Mouse (Mus musculus) limb, embryonic 15.5 days (tissue): Measurements from ENCODE around the gene Zfp385c. TPM values are rescaled to one million over a fixed set of nuclear protein-coding genes. Genes with fewer than 3 reads are reported as not detected.
A peak's percentile ranks its signal among the peaks of the same experiment; 100 is the strongest.

Source experiments
- ATAC-seq: fragments of 200-750 bp; cut with Nextera tagmentation; 2 replicates; pipeline ENCODE4 v1.8.0; 2017; ENCODE audit warnings: low read depth, moderate TSS enrichment; ENCODE audit not compliant: insufficient number of reproducible peaks, low FRiP score, low TSS enrichment
- H3K27ac ChIP-seq: fragments of 300-500 bp; sonication (generic); 2 replicates; pipeline ENCODE4 v1.5.1; 2015; ENCODE audit warnings: moderate library complexity, mild to moderate bottlenecking, inconsistent platforms
- H3K27me3 ChIP-seq: fragments of 300-500 bp; sonication (generic); 2 replicates; pipeline ENCODE4 v1.6.1; 2015; ENCODE audit warnings: inconsistent platforms
- H3K36me3 ChIP-seq: fragments of 300-500 bp; sonication (generic); 2 replicates; pipeline ENCODE4 v1.6.1; 2015; ENCODE audit warnings: inconsistent platforms
- H3K4me1 ChIP-seq: fragments of 300-500 bp; sonication (generic); 2 replicates; pipeline ENCODE4 v1.6.1; 2015; ENCODE audit warnings: inconsistent platforms
- H3K4me2 ChIP-seq: fragments of 300-500 bp; sonication (generic); 2 replicates; pipeline ENCODE4 v1.6.1; 2015; ENCODE audit warnings: mild to moderate bottlenecking, inconsistent platforms
- H3K4me3 ChIP-seq: fragments of 300-500 bp; sonication (generic); 2 replicates; pipeline ENCODE4 v1.5.1; 2015; ENCODE audit warnings: mild to moderate bottlenecking, inconsistent platforms
- H3K9ac ChIP-seq: fragments of 300-500 bp; sonication (generic); 2 replicates; pipeline ENCODE4 v1.6.1; 2015; ENCODE audit warnings: inconsistent platforms
- H3K9me3 ChIP-seq: fragments of 300-500 bp; sonication (generic); 2 replicates; pipeline ENCODE4 v1.6.1; 2016; ENCODE audit warnings: inconsistent platforms
- WGBS: fragments of 180-500 bp; shearing (Covaris S2); methylation state at CpG from one replicate; pipeline ENCODE4 v1.1.7; 2015; 5-methylcytosine and 5-hydroxymethylcytosine counted together
- polyA plus RNA-seq: library from polyadenylated mRNA; unstranded; fragments of >200 nt; fragmentation: Nextera tagmentation; extraction: Ambion mirVana; gene quantifications from 2 replicates; pipeline ENCODE4 v1.2.1, GENCODE M21; 2015

The Zfp385c gene
- polyA plus RNA-seq: 1.4 and 1.8 TPM in 2 replicates

- Histone ChIP-seq H3K4me2 (peak within 1 kb of the TSS; percentile 62), H3K27me3 (peaks cover 28% of the 10 kb centered on the region), H3K4me1 (peaks cover 26% of the 10 kb centered on the region), H3K9me3 (no peaks in the 10 kb centered on the region), H3K27ac (no peak within 1 kb of the TSS), H3K36me3 (no peaks in the 10 kb centered on the region), H3K9ac (no peak within 1 kb of the TSS), H3K4me3 (peak within 1 kb of the TSS; percentile 36)
- 2% methylated on average over 23 of the region's 23 CpGs for WGBS
- ATAC-seq: no peak
Observed at GRCm38 (mm10) chr11:100692164-100692616, at the start of gene Zfp385c. Gene Zfp385c (minus strand): TSS chr11:100692455.

- H3K4me3 ChIP-seq: no peak overlapping the region
- H3K9ac ChIP-seq: no peak overlapping the region
- H3K4me1 ChIP-seq: peaks cover 13% of the 10 kb centered on the region
- no peak overlapping the region for H3K4me2 ChIP-seq
- ATAC-seq: no peak
- H3K27ac ChIP-seq: no peak overlapping the region
- H3K36me3 ChIP-seq: no peaks in the 10 kb centered on the region
- WGBS: 71% methylated on average over 6 of the region's 6 CpGs
- no peaks in the 10 kb centered on the region for H3K9me3 ChIP-seq
- no peaks in the 10 kb centered on the region for H3K27me3 ChIP-seq
Observed at GRCm38 (mm10) chr11:100741348-100741747, 49.1 kb upstream of the Zfp385c start.

GRCm38 (mm10) chr11:100738749-100739148 lies 46.5 kb upstream of the Zfp385c start:
- Histone ChIP-seq H3K4me1 (peaks cover 20% of the 10 kb centered on the region), H3K4me2 (peak overlapping the region; percentile 77), H3K9me3 (no peaks in the 10 kb centered on the region), H3K36me3 (no peaks in the 10 kb centered on the region), H3K9ac (peak overlapping the region; percentile 41; the same call in 1 of the 2 replicates), H3K27me3 (no peaks in the 10 kb centered on the region), H3K4me3 (peak overlapping the region; percentile 95), H3K27ac (no peak overlapping the region)
- no peak for ATAC-seq
- 26% methylated on average over 5 of the region's 5 CpGs for WGBS

GRCm38 (mm10) chr11:100738066-100738604 lies 45.9 kb upstream of the Zfp385c start, which contains the start of gene Rab5c:
Gene Rab5c (minus strand): TSS chr11:100738215.
- H3K4me3 ChIP-seq: peak within 1 kb of the TSS; percentile 95

GRCm38 (mm10) chr11:100737105-100737733 lies 45.0 kb upstream of the Zfp385c start:
- Histone ChIP-seq H3K36me3 (0 out of 2 replicates have a peak, but pooled peaks cover 5% of the 10 kb centered on the region), H3K27me3 (no peaks in the 10 kb centered on the region), H3K4me2 (peak overlapping the region; percentile 71), H3K9ac (peak overlapping the region; percentile 95), H3K4me1 (peaks cover 20% of the 10 kb centered on the region), H3K4me3 (peak overlapping the region; percentile 95), H3K9me3 (no peaks in the 10 kb centered on the region), H3K27ac (peak overlapping the region; percentile 75; the same call in 1 of the 2 replicates)
- no peak for ATAC-seq
- WGBS: 2% methylated on average over 13 of the region's 13 CpGs

More at GRCm38 (mm10) chr11:100738066-100738604, 45.9 kb upstream of the Zfp385c start, which contains the start of gene Rab5c:
- WGBS: under 1% methylated on average over 39 of the region's 39 CpGs
- peak; percentile 98 for ATAC-seq
- H3K9ac ChIP-seq: peak within 1 kb of the TSS; percentile 95
- H3K4me2 ChIP-seq: peak within 1 kb of the TSS; percentile 77
- no peaks in the 10 kb centered on the region for H3K9me3 ChIP-seq
- peak within 1 kb of the TSS; percentile 75 for H3K27ac ChIP-seq
- no peaks in the 10 kb centered on the region for H3K27me3 ChIP-seq
- peaks cover 20% of the 10 kb centered on the region for H3K4me1 ChIP-seq
- H3K36me3 ChIP-seq: no peaks in the 10 kb centered on the region

- WGBS: 79% methylated on average over 4 of the region's 4 CpGs
- Histone ChIP-seq H3K4me3 (peak overlapping the region; percentile 95), H3K36me3 (0 out of 2 replicates have a peak, but pooled peaks cover 5% of the 10 kb centered on the region), H3K9ac (peak overlapping the region; percentile 95), H3K4me1 (peaks cover 20% of the 10 kb centered on the region), H3K9me3 (no peaks in the 10 kb centered on the region), H3K27me3 (no peaks in the 10 kb centered on the region), H3K27ac (no peak overlapping the region), H3K4me2 (peak overlapping the region; percentile 71)
- ATAC-seq: no peak
Observed at GRCm38 (mm10) chr11:100736746-100737080, 44.5 kb upstream of the Zfp385c start.

- peak overlapping the region; percentile 95 for H3K4me3 ChIP-seq
- no peak overlapping the region; the same call in 1 of the 2 replicates for H3K4me2 ChIP-seq
- H3K36me3 ChIP-seq: peaks cover 5% of the 10 kb centered on the region; the same call in 1 of the 2 replicates
- no peak for ATAC-seq
- 68% methylated on average over 14 of the region's 14 CpGs for WGBS
- H3K4me1 ChIP-seq: peaks cover 20% of the 10 kb centered on the region
- H3K27ac ChIP-seq: no peak overlapping the region
- H3K9me3 ChIP-seq: no peaks in the 10 kb centered on the region
- H3K9ac ChIP-seq: 0 out of 2 replicates have a peak overlapping the region, but pooled peaks have one; percentile 95
- no peaks in the 10 kb centered on the region for H3K27me3 ChIP-seq
Observed at GRCm38 (mm10) chr11:100735954-100736745, 43.9 kb upstream of the Zfp385c start.

GRCm38 (mm10) chr11:100735134-100735865 lies 43.0 kb upstream of the Zfp385c start:
- H3K36me3 ChIP-seq: peaks cover 10% of the 10 kb centered on the region; the same call in 1 of the 2 replicates
- H3K4me2 ChIP-seq: no peak overlapping the region
- H3K4me3 ChIP-seq: no peak overlapping the region
- no peak for ATAC-seq
- no peak overlapping the region for H3K9ac ChIP-seq
- H3K27me3 ChIP-seq: no peaks in the 10 kb centered on the region
- H3K4me1 ChIP-seq: peaks cover 24% of the 10 kb centered on the region
- WGBS: 90% methylated on average over 9 of the region's 9 CpGs
- H3K9me3 ChIP-seq: no peaks in the 10 kb centered on the region
- no peak overlapping the region for H3K27ac ChIP-seq

- no peaks in the 10 kb centered on the region for H3K9me3 ChIP-seq
- H3K9ac ChIP-seq: no peak overlapping the region
- 81% methylated on average over 6 of the region's 6 CpGs for WGBS
- peaks cover 22% of the 10 kb centered on the region; the same call in 1 of the 2 replicates for H3K36me3 ChIP-seq
- peaks cover 4% of the 10 kb centered on the region for H3K4me1 ChIP-seq
- H3K27ac ChIP-seq: no peak overlapping the region
- ATAC-seq: no peak
- no peak overlapping the region for H3K4me2 ChIP-seq
- H3K27me3 ChIP-seq: no peaks in the 10 kb centered on the region
- no peak overlapping the region for H3K4me3 ChIP-seq
Observed at GRCm38 (mm10) chr11:100730477-100731205, 38.4 kb upstream of the Zfp385c start.

GRCm38 (mm10) chr11:100729976-100730375 lies 37.7 kb upstream of the Zfp385c start:
- Histone ChIP-seq H3K9ac (no peak overlapping the region), H3K36me3 (peaks cover 22% of the 10 kb centered on the region; the same call in 1 of the 2 replicates), H3K27ac (no peak overlapping the region), H3K27me3 (no peaks in the 10 kb centered on the region), H3K4me3 (no peak overlapping the region), H3K9me3 (no peaks in the 10 kb centered on the region), H3K4me1 (peaks cover 8% of the 10 kb centered on the region), H3K4me2 (no peak overlapping the region)
- ATAC-seq: no peak
- 83% methylated on average over 4 of the region's 4 CpGs for whole genome bisulfite sequencing

- no peaks in the 10 kb centered on the region for H3K27me3 ChIP-seq
- no peak overlapping the region for H3K9ac ChIP-seq
- no peak for ATAC-seq
- no peak overlapping the region for H3K4me3 ChIP-seq
- H3K36me3 ChIP-seq: peaks cover 22% of the 10 kb centered on the region; the same call in 1 of the 2 replicates
- peaks cover 11% of the 10 kb centered on the region for H3K4me1 ChIP-seq
- no peaks in the 10 kb centered on the region for H3K9me3 ChIP-seq
- WGBS: 85% methylated on average over 6 of the region's 6 CpGs
- H3K4me2 ChIP-seq: no peak overlapping the region
- no peak overlapping the region for H3K27ac ChIP-seq
Observed at GRCm38 (mm10) chr11:100728601-100729000, 36.3 kb upstream of the Zfp385c start.
